Mouse (Mus musculus): ENCODE data around the gene Rtf2.

Gene Rtf2

GRCm38 (mm10) chr2:172440640-172441005 is 267 bp downstream of the Rtf2 start:
- DNase-seq (ENCODE audit: low spot score) = peak; percentile 16

DNA sequence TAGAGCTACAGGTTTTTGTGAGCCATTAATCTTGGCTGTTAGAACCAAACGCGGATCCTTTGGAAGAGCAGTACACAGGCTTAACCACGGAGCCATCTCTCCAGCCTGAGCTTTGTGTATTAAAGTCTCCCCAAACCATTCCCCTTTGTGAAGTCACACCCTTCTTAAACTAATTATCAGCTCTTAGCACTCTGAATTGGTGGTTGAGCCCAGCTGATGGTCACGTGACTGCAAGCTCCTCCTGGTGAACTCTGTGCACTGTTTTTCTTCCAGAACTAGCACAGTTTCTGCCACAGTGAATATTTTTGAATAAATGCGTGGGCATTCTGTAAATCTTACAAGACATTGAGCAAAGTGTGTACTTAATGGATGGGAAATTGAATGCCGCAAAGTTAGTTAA is 820 bp downstream of the Rtf2 start:
- DNase-seq (ENCODE audit: low spot score) = no peak

GRCm38 (mm10) chr2:172445617-172446016 is 5.3 kb downstream of the Rtf2 start:
- no peak for DNase-seq (ENCODE audit: low spot score)

DNA sequence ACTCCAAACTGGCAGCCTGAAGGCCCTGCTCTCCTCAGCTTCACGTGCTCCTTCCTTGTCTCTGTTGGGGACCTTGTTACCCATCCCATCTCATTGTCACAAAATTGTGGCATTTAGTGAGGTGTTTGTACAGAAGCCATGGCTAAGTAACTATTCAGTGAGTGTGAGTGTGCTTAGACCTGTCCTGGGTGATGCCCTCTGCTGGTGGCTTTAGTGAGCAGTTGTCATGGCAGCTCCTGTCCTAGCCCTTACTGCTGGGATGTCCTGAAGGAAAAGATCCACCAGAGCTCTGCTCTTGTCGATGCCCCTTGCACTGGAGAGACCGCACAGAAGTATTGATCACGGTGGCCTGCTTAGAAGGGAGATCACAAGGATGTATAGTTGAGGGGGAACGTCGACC is 7.0 kb downstream of the Rtf2 start:
- peak; percentile 42 for DNase-seq (ENCODE audit: low spot score)

DNA sequence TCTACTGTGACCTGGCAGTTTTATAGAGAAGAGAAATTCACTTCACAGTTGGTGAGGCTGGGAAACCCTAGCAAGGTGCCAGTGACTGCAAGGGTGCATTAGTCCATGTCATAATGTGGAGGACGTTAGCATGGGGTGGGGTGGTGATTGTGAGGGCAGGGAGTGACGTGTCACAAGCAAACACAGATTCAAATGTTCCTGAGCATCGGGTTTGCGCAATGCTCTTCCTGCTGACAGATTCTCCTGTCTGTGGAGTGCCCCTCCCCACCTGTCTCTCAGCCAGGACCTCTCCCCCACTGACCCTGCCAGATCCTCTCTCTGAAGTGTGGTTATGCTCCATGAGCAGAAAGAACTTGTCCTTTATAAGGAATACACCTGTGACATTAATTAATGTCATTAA is 8.0 kb downstream of the Rtf2 start:
- DNase-seq (ENCODE audit: low spot score) = no peak

GRCm38 (mm10) chr2:172450640-172451039 is 10.3 kb downstream of the Rtf2 start:
- no peak for DNase-seq (ENCODE audit: low spot score)

DNA sequence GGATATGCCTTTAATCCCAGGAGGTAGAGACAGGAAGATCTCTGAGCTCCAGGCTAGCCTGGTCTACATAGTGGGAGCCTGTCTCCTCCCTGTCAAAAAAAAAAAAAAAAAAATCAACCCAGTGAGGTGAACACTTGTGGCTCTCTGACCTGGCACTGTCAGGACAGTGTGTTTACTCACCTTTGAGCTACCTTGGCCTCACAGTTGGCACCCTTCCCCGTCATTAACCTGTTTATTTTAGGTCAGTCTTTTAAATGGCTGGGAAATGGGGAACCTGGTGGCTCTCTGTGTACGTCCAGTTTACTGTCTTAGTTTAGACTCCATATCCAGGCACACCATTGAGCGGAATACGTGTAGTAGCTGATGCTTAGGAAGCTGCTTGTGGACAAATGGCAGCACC is 11.7 kb downstream of the Rtf2 start:
- DNase-seq (ENCODE audit: low spot score) = no peak

- no peak for DNase-seq (ENCODE audit: low spot score)
Measured at GRCm38 (mm10) chr2:172452458-172452857, 12.1 kb downstream of the Rtf2 start.

- DNase-seq (ENCODE audit: low spot score) = no peak
Measured at GRCm38 (mm10) chr2:172458496-172458895, 18.1 kb downstream of the Rtf2 start, which contains the start of gene Gcnt7. Gene Gcnt7 (minus strand): TSS chr2:172458596.

DNA sequence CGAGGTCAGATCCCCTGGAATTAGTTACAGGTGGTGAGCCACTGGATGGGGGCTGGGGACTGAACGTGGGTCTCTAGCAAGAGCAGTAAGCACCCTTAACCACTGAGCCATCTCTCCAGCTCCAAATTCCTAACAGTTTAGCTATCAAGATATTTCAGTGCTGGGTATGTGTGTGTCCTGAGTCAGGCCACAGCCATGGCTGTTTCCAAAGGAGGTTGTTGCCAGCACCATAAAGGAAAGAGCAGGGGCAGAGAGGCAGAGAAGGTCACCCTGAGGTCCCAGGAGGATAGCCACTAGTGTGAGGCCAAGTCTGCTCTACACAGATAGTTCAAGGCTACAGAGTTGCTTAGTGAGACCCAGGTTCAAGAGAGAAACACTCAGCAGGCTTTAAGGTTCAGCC is 20.3 kb downstream of the Rtf2 start:
- DNase-seq (ENCODE audit: low spot score) = no peak

- no peak for DNase-seq (ENCODE audit: low spot score)
Measured at GRCm38 (mm10) chr2:172462813-172463212, 22.5 kb downstream of the Rtf2 start.

- no peak for DNase-seq (ENCODE audit: low spot score)
Measured at GRCm38 (mm10) chr2:172466427-172467132, 26.2 kb downstream of the Rtf2 start.

DNA sequence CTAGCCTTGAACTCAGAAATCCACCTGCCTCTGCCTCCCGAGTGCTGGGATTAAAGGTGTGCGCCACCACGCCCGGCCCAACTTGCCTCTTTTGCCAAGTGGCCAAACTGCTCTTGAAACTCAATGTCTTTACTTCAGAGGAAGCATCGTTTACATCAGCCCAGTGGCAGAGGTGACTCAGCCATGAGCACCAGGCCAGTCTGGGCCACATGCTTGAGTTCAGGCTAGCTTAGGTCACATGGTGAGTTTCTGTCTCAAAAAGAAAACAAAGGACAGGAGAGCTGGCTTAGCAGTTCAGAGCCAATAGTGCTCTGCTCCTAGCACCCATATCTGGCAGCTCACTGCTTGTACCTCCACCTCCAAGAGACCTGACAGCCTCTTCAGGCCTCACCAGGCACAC is 26.9 kb downstream of the Rtf2 start:
- no peak for DNase-seq (ENCODE audit: low spot score)

DNA sequence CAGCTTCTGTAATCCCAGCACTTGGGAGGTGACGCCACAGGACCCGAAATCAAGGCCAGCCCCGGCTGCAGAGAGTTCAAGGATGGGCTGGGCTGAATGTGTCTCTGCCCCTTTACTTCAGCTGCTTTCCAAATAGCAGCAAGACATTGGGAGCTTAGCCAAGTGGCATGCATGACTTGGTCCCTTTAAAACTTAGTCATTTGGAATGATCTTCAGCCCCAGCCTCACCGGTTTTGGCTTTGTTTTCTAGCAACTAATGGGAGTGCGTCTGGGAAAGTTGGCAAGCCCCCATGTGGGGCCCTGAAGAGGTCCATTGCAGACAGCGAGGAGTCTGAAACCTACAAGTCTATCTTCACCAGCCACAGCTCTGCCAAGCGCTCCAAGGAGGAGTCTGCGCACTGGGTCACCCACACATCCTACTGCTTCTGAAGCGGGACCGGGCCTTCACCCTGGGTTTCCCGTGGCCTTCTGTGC is 28.0 kb downstream of the Rtf2 start:
- DNase-seq (ENCODE audit: low spot score) = no peak

- DNase-seq (ENCODE audit: low spot score) = no peak
Measured at GRCm38 (mm10) chr2:172472318-172472717, 32.0 kb downstream of the Rtf2 start, which contains the start of gene Fam209. Gene Fam209 (plus strand): TSS chr2:172472520.

DNA sequence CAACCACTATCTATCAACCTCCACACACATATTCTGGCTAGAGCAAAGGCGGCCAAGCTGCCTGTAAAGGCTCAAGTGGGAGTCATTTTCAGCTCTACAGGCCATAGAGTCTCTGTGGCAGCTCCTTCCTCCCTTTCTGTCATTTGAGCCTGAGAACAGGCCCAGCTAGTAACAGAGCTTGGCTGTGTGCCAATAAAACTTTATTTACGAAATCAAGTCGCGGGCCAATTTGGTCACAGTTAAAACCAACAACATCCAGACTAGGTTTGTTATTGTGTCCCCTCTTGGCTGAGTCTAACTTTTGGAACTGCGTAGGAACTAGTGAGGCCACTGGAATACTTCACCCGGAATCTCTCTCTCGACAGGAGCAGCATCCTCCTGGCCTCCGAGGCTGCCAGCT is 33.2 kb downstream of the Rtf2 start:
- DNase-seq (ENCODE audit: low spot score) = no peak

DNA sequence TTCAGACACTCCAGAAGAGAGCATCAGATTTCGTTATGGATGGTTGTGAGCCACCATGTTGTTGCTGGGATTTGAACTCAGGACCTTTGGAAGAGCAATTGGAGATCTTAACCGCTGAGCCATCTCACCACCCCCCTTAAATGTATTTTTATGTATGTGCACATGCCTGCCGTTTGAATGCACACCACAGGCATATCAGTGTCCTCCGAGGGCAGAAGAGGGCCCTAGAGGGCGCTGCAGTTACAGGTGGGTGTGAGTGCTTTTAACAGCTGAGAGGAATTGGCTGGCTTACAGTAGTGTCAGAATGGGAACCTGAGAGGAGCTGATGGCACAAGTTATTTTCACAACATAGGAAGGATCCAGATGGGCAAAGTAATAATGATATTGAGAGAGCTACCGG is 34.6 kb downstream of the Rtf2 start:
- peak; percentile 45 for DNase-seq (ENCODE audit: low spot score)

DNA sequence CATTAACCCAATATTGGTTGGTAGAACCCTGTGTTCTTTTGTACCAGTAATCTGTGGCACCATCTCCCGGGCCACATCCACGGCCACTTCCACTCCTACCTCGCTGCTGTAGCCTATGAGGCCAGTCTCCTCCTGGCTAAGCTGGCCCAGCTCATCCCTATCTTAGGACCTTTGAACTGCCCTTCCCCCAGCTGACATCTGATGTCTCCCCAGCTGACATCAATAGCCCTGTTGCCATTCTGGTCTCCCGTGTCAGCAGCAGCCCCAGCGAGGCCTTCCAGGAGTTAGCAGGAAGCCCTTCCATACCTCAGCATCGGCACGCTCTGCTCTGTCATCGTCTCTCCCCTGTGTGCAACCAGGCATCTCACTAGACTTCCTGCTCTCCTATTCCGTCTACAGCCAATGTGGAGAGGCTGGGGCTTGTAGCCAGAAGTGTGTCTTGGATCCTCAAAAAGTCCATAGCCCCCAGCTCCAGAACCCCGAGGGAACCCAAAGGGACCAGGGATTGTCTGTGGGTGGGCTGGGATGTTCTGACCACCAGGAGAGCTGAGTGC is 36.4 kb downstream of the Rtf2 start:
- DNase-seq (ENCODE audit: low spot score) = peak; percentile 21

DNA sequence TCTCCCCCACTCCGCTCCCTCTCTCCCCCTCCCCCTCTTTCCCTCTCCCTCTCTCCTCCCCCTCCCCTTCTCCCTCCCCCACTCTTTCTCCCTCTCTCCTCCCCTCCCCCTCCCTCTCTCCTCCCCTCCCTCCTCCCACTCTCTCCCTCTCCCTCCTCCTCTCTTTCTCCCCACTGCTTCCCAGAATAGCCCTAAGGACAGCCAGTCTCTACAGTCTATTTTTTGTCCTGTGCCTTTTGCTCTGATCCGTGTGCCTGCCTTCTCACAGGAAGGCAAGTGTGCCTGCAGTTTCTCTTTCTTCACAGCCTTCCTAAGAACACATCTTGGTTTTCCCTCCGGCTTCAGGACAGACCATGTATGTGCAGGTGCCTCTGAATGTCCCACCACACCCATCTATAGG is 37.0 kb downstream of the Rtf2 start:
- no peak for DNase-seq (ENCODE audit: low spot score)

GRCm38 (mm10) chr2:172477860-172478259 is 37.5 kb downstream of the Rtf2 start:
- peak; percentile 75 for DNase-seq (ENCODE audit: low spot score)

DNA sequence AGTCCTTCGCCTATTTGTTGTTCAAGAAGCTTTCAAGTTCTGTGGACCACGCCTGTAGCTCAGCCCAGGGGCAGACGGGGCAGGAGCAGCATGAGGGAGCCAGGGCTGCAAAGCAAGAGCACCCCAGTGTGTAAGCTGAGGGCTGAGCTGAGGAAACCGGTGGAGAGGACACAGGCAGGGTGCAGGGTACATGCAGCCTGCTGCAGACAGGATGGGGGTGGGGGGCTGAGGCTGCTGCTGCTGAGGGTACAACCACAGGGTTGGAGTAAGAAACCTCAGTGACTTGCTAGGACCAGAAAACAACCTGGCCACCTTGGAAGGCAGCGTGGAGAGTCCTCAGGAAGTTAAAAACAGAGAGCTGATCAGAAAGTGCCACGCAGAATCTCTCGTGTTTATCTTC is 39.9 kb downstream of the Rtf2 start:
- DNase-seq (ENCODE audit: low spot score) = no peak

DNA sequence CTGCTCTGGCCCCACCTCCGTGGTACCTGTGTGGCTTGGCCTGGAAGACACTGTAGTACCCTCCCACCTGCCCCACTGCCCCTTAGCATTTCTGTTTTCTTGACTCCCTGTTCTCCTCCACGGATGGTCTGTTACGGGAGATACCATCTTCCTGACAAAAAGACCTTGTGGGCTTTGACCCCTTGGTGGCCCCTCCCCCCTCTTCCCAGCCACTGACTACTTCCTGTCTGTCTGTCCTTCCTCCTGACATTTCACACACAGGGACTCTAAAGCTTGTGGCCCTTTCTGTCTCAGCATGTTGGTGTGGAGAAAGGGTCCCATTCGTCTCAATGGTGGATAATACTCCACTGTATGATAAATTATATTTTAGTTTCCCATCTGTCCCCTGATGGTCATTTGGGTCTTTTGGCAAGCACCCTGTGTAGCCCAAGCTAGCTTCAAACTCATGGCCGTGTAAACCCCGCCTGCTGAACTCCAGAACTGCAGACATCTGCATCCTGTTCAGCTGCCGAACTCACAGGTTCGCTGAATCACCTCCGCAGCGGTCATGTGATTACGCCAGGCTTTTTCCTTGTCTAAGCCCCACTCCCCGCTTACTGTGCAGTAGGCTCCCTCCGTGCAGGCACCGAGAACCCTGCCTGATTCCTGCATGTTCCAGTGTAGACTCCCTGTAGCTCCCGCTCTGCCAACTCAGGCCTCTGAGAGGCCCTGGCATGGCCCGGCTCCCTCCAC is 41.5 kb downstream of the Rtf2 start:
- no peak for DNase-seq (ENCODE audit: low spot score)

- no peak for DNase-seq (ENCODE audit: low spot score)
Measured at GRCm38 (mm10) chr2:172483766-172484413, 43.5 kb downstream of the Rtf2 start.

Data from embryo, embryonic 10 days (tissue).